Comparison of ENCODE assay signal across 22 mouse cellular contexts in genomic region chr16:24413059-24413458, GRCm38 (mm10). TPM values are rescaled to one million over a fixed set of nuclear protein-coding genes. Genes with fewer than 3 reads are reported as not detected.
DNase-seq lines count a peak whose midpoint lies in the region; ATAC-seq lines count a peak whose summit lies in the region.
"Had no signal": no experiment of that assay in that cellular context is flagged by ENCODE, and none has a peak within 500 bp of the region (broad histone marks: within the 10 kb centered on the region; RNA-seq: fewer than 3 reads in every experiment).

No protein-coding gene starts in this region.

- no peak overlapping the region for H3K9ac ChIP-seq in hindbrain, embryonic 16.5 days (ENCODE audit: low read depth, low read length)
- H3K9ac ChIP-seq in hindbrain, embryonic 12.5 days = no peak overlapping the region
- no peak overlapping the region for H3K9ac ChIP-seq in midbrain, embryonic 16.5 days (ENCODE audit: low read depth, low read length)
- H3K9ac ChIP-seq: forebrain, embryonic 12.5 days; heart, embryonic 15.5 days; midbrain, embryonic 15.5 days; stomach, embryonic 15.5 days had no signal

- ATAC-seq in hindbrain, embryonic 16.5 days = peak; percentile 54; the same call in 1 of the 2 replicates
- no peak for ATAC-seq in hindbrain, embryonic 12.5 days (ENCODE audit: low FRiP score)
- ATAC-seq in erythroid progenitor cell, adult 5-6 weeks (replicated peaks; ENCODE audit: low FRiP score, poor library complexity, severe bottlenecking) = peak; percentile 49; the same call in 1 of the 2 replicates
- ATAC-seq in midbrain, embryonic 16.5 days = no peak
- ATAC-seq: midbrain, embryonic 15.5 days had no signal

- H3K36me3 ChIP-seq in hindbrain, embryonic 16.5 days (ENCODE audit: control insufficient read depth, insufficient read depth, low read length) = no peaks in the 10 kb centered on the region
- H3K36me3 ChIP-seq in hindbrain, embryonic 12.5 days = 0 out of 2 replicates have a peak, but pooled peaks cover 4% of the 10 kb centered on the region
- H3K36me3 ChIP-seq in midbrain, embryonic 16.5 days (ENCODE audit: control insufficient read depth, insufficient read depth, low read length) = no peaks in the 10 kb centered on the region
- H3K36me3 ChIP-seq: forebrain, embryonic 12.5 days; heart, embryonic 15.5 days; midbrain, embryonic 15.5 days had no signal

- no peak overlapping the region for H3K4me2 ChIP-seq in hindbrain, embryonic 16.5 days (ENCODE audit: low read length)
- H3K4me2 ChIP-seq in hindbrain, embryonic 12.5 days (replicated peaks) = no peak overlapping the region
- no peak overlapping the region for H3K4me2 ChIP-seq in midbrain, embryonic 16.5 days (ENCODE audit: low read length)
- H3K4me2 ChIP-seq: forebrain, embryonic 12.5 days; heart, embryonic 15.5 days; liver, embryonic 11.5 days; midbrain, embryonic 15.5 days; stomach, embryonic 15.5 days had no signal

- H3K4me1 ChIP-seq in hindbrain, embryonic 16.5 days (ENCODE audit: control insufficient read depth, insufficient read depth, low read depth, low read length) = no peaks in the 10 kb centered on the region
- H3K4me1 ChIP-seq in hindbrain, embryonic 12.5 days = no peaks in the 10 kb centered on the region
- H3K4me1 ChIP-seq in midbrain, embryonic 16.5 days (ENCODE audit: control insufficient read depth, insufficient read depth, low read length) = no peaks in the 10 kb centered on the region
- H3K4me1 ChIP-seq: forebrain, embryonic 12.5 days; midbrain, embryonic 15.5 days; stomach, embryonic 15.5 days had no signal

- WGBS in hindbrain, embryonic 16.5 days = 50% methylated on average over 4 of the region's 4 CpGs
- WGBS in hindbrain, embryonic 12.5 days = 85% methylated on average over 4 of the region's 4 CpGs
- WGBS in midbrain, embryonic 16.5 days = 79% methylated on average over 4 of the region's 4 CpGs

- H3K4me3 ChIP-seq in hindbrain, embryonic 16.5 days (ENCODE audit: low read length) = no peak overlapping the region
- no peak overlapping the region for H3K4me3 ChIP-seq in hindbrain, embryonic 12.5 days
- H3K4me3 ChIP-seq in midbrain, embryonic 16.5 days (ENCODE audit: low read depth, low read length) = no peak overlapping the region
- H3K4me3 ChIP-seq: embryonic facial prominence, embryonic 10.5 days; forebrain, embryonic 12.5 days; heart, embryonic 15.5 days; layer of hippocampus, adult 2 months; left cerebral cortex, adult 2 months; limb, embryonic 10.5 days; midbrain, embryonic 15.5 days; stomach, embryonic 15.5 days had no signal

- peak; percentile 83 for DNase-seq in cerebellum, adult 11-12 months
- peak; percentile 62 for DNase-seq in cerebellum, adult 8-10 months
- DNase-seq in gastrocnemius, postnatal 25 days = no peak
- DNase-seq: adrenal gland, adult 2 months; kidney, adult 8-10 months; kidney, postnatal 14 days; lung, adult 18-20 months; lung, postnatal 14 days; right cerebral cortex, postnatal 14 days had no signal

- no peaks in the 10 kb centered on the region for H3K27me3 ChIP-seq in hindbrain, embryonic 16.5 days (replicated peaks; ENCODE audit: control insufficient read depth, insufficient read depth, low read length)
- H3K27me3 ChIP-seq in hindbrain, embryonic 12.5 days = no peaks in the 10 kb centered on the region
- H3K27me3 ChIP-seq in midbrain, embryonic 16.5 days (ENCODE audit: control insufficient read depth, insufficient read depth, low read depth, low read length) = no peaks in the 10 kb centered on the region
- H3K27me3 ChIP-seq: forebrain, embryonic 12.5 days; heart, embryonic 15.5 days; midbrain, embryonic 15.5 days; stomach, embryonic 15.5 days had no signal

- H3K9me3 ChIP-seq in hindbrain, embryonic 16.5 days (ENCODE audit: control insufficient read depth, low read length) = no peaks in the 10 kb centered on the region
- no peaks in the 10 kb centered on the region for H3K9me3 ChIP-seq in hindbrain, embryonic 12.5 days (replicated peaks)
- H3K9me3 ChIP-seq in midbrain, embryonic 16.5 days (replicated peaks; ENCODE audit: control insufficient read depth, low read length, poor library complexity, severe bottlenecking) = no peaks in the 10 kb centered on the region
- H3K9me3 ChIP-seq: embryonic facial prominence, embryonic 10.5 days; forebrain, embryonic 12.5 days; heart, embryonic 15.5 days; limb, embryonic 10.5 days; midbrain, embryonic 15.5 days; stomach, embryonic 15.5 days had no signal

- H3K27ac ChIP-seq in hindbrain, embryonic 16.5 days (ENCODE audit: low read depth, low read length) = no peak overlapping the region
- no peak overlapping the region for H3K27ac ChIP-seq in hindbrain, embryonic 12.5 days
- H3K27ac ChIP-seq in midbrain, embryonic 16.5 days (ENCODE audit: low read length) = no peak overlapping the region
- H3K27ac ChIP-seq: embryonic facial prominence, embryonic 10.5 days; forebrain, embryonic 12.5 days; heart, embryonic 15.5 days; layer of hippocampus, adult 2 months; left cerebral cortex, adult 2 months; limb, embryonic 10.5 days; midbrain, embryonic 15.5 days; stomach, embryonic 15.5 days had no signal

RNA-seq across cellular contexts. Expression of gene Lpp, which starts 19.8 kb away (rescaled TPM):
- polyA plus RNA-seq in hindbrain, embryonic 16.5 days (2015; fragmentation: Nextera tagmentation; extraction: Ambion mirVana) = 10.9 and 12.6 TPM in 2 replicates
- 25.9 and 27.9 TPM in 2 replicates for polyA plus RNA-seq in hindbrain, embryonic 12.5 days (2016; fragmentation: Nextera tagmentation; extraction: Ambion mirVana)
- total RNA-seq in erythroid progenitor cell, adult 5-6 weeks (2015; ENCODE audit: low replicate concordance) = 2.1 and 2.9 TPM in 2 replicates
- 0.76 and 0.77 TPM in 2 replicates for total RNA-seq in erythroid progenitor cell, adult 5-6 weeks (2017; ENCODE audit: low replicate concordance)
- 10.3 and 10.7 TPM in 2 replicates for polyA plus RNA-seq in midbrain, embryonic 16.5 days (2015; fragmentation: Nextera tagmentation; extraction: Ambion mirVana)
- 10 to 100 TPM; 21.7 to 23.8 TPM for total RNA-seq in gastrocnemius, postnatal 25 days (2021)

Comparison
In these comparisons a context has a peak if more than half of its experiments do, and no peak if none do; other contexts are left out.
1. ATAC-seq: peak in hindbrain, embryonic 16.5 days (single experiment) and erythroid progenitor cell, adult 5-6 weeks (single experiment); none in hindbrain, embryonic 12.5 days (single experiment) and midbrain, embryonic 16.5 days (single experiment).